Mouse (Mus musculus) hindbrain, embryonic 15.5 days (tissue): Measurements from ENCODE around the gene Rnf216. TPM values are rescaled to one million over a fixed set of nuclear protein-coding genes. Genes with fewer than 3 reads are reported as not detected.

Experiments used
- ATAC-seq: fragments of 200-750 bp; cut with Nextera tagmentation; 2 replicates; pipeline ENCODE4 v1.8.0; 2017; ENCODE audit warnings: low read depth, moderate number of reproducible peaks, moderate TSS enrichment; ENCODE audit not compliant: low FRiP score
- H3K27ac ChIP-seq: fragments of 300-500 bp; sonication (generic); replicated peaks from 2 replicates; pipeline ENCODE4 v1.5.1; 2015; ENCODE audit warnings: mild to moderate bottlenecking, inconsistent platforms
- H3K27me3 ChIP-seq: fragments of 300-500 bp; sonication (generic); 2 replicates; pipeline ENCODE4 v1.6.1; 2015; ENCODE audit warnings: control low read depth, inconsistent platforms
- H3K36me3 ChIP-seq: fragments of 300-500 bp; sonication (generic); 2 replicates; pipeline ENCODE4 v1.6.1; 2015; ENCODE audit warnings: control low read depth, inconsistent platforms
- H3K4me1 ChIP-seq: fragments of 300-500 bp; sonication (generic); replicated peaks from 2 replicates; pipeline ENCODE4 v1.6.1; 2015; ENCODE audit warnings: control low read depth, inconsistent platforms
- H3K4me2 ChIP-seq: fragments of 300-500 bp; sonication (generic); 2 replicates; pipeline ENCODE4 v1.6.1; 2015; ENCODE audit warnings: moderate library complexity, mild to moderate bottlenecking, inconsistent platforms
- H3K4me3 ChIP-seq: fragments of 300-500 bp; sonication (generic); 2 replicates; pipeline ENCODE4 v1.5.1; 2015; ENCODE audit warnings: mild to moderate bottlenecking, inconsistent platforms
- H3K9ac ChIP-seq: fragments of 300-500 bp; sonication (generic); 2 replicates; pipeline ENCODE4 v1.6.1; 2015; ENCODE audit warnings: inconsistent platforms
- H3K9me3 ChIP-seq: fragments of 300-500 bp; sonication (generic); 2 replicates; pipeline ENCODE4 v1.6.1; 2016; ENCODE audit warnings: control low read depth, inconsistent platforms
- WGBS: fragments of 180-500 bp; shearing (Covaris S2); methylation state at CpG from one replicate; pipeline ENCODE4 v1.1.7; 2015; 5-methylcytosine and 5-hydroxymethylcytosine counted together
- microRNA-seq: library from miRNA; unstranded; fragments of <30 nt; microRNA quantifications from one replicate; pipeline ENCODE4, GENCODE M21; 2016
- polyA plus RNA-seq: library from polyadenylated mRNA; unstranded; fragments of >200 nt; fragmentation: Nextera tagmentation; extraction: Ambion mirVana; gene quantifications from 2 replicates; pipeline ENCODE4 v1.2.1, GENCODE M21; 2015

The Rnf216 gene
- polyA plus RNA-seq, 1 experiment from 2014 or later = 30.4 TPM

DNA sequence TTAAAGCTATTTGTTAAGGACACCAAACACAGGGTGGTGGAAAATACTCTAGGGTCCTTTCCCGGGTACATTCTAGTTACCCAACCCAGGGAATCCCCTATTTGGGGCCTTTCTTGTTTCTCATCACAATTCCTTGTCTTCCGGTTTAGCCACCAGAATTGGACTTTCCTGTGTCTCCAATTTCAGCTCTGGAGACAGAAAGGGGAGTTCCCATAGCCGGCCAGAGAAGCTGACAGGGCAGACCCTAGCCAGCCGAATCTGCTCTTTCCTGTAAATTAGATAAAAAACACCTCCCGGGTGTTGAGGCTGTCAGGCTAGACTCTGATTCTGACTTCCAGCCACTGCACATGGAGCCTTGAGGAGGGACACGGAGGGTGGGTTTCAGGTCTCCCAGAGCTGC lies 163.2 kb downstream of the Rnf216 start:
- Histone ChIP-seq H3K4me2 (no peak overlapping the region), H3K36me3 (no peaks in the 10 kb centered on the region), H3K4me1 (0 out of 2 replicates have a peak, but pooled peaks cover 5% of the 10 kb centered on the region), H3K27me3 (no peaks in the 10 kb centered on the region), H3K27ac (no peak overlapping the region), H3K4me3 (no peak overlapping the region), H3K9me3 (no peaks in the 10 kb centered on the region), H3K9ac (no peak overlapping the region)
- 74% methylated on average over 6 of the region's 6 CpGs for WGBS
- ATAC-seq = no peak

DNA sequence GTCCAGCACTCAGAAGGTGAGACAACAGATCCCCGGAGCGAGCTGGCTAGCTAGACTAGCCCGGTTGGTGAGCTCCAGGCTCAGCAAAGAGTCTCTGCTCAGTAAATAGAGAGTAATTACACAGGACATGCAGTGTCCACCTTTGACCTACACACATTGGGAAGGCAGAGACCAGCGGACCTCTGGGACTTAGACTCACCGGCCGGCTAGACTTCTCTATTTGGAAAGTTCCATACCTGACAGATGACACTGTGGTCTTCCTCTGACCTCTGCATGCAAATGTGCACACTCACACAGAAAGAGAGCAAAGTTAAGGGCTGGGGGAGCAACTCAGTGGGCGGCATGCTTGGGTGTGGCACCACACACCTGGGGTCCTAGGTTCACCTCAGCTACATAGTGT lies 165.3 kb downstream of the Rnf216 start:
- Histone ChIP-seq H3K4me3 (no peak overlapping the region), H3K27ac (no peak overlapping the region), H3K27me3 (no peaks in the 10 kb centered on the region), H3K4me1 (0 out of 2 replicates have a peak, but pooled peaks cover 5% of the 10 kb centered on the region), H3K9ac (no peak overlapping the region), H3K4me2 (no peak overlapping the region), H3K36me3 (no peaks in the 10 kb centered on the region), H3K9me3 (no peaks in the 10 kb centered on the region)
- no peak for ATAC-seq
- WGBS = 77% methylated on average over 7 of the region's 7 CpGs

- no peak overlapping the region for H3K4me3 ChIP-seq
- H3K9me3 ChIP-seq = no peaks in the 10 kb centered on the region
- H3K4me2 ChIP-seq = no peak overlapping the region
- no peak for ATAC-seq
- 0 out of 2 replicates have a peak, but pooled peaks cover 1% of the 10 kb centered on the region for H3K4me1 ChIP-seq
- no peaks in the 10 kb centered on the region for H3K27me3 ChIP-seq
- 64% methylated on average over 8 of the region's 8 CpGs for WGBS
- H3K9ac ChIP-seq = no peak overlapping the region
- no peak overlapping the region for H3K27ac ChIP-seq
- no peaks in the 10 kb centered on the region for H3K36me3 ChIP-seq
Measured at GRCm38 (mm10) chr5:142944979-142945682, 167.7 kb downstream of the Rnf216 start.

Small RNA genes within 50 kb of the gene (microRNA-seq; reads per million reads assigned to microRNA genes)
- gene Gm44405 = not detected

Other genes starting within 250 kb of the Rnf216 start
- 30.3 and 33.3 TPM in 2 replicates for gene Fbxl18, start 217.6 kb downstream of the Rnf216 start, polyA plus RNA-seq
- gene Actb, start 206.2 kb downstream of the Rnf216 start, polyA plus RNA-seq = 13,458 and 13,965 TPM in 2 replicates
- 488 and 506 TPM in 2 replicates for gene Fscn1, start 152.7 kb downstream of the Rnf216 start, polyA plus RNA-seq
- 0.04 and 0.07 TPM in 2 replicates for gene Olfr718-ps1, start 34.6 kb upstream of the Rnf216 start, polyA plus RNA-seq
- gene Rbak, start 67.8 kb upstream of the Rnf216 start, polyA plus RNA-seq = 13.8 TPM in 2 replicates
- not detected in 2 replicates for gene Spdye4b, start 68.0 kb upstream of the Rnf216 start, polyA plus RNA-seq
- gene Spdye4a, start 113.9 kb upstream of the Rnf216 start, polyA plus RNA-seq = not detected in 2 replicates
- 19.1 and 19.2 TPM in 2 replicates for gene Zfp12, start 122.2 kb upstream of the Rnf216 start, polyA plus RNA-seq
- gene Zfp316, start 157.0 kb upstream of the Rnf216 start, polyA plus RNA-seq = 11.1 and 13.1 TPM in 2 replicates
- gene Zfp853, start 180.6 kb upstream of the Rnf216 start, polyA plus RNA-seq = 0.27 and 0.31 TPM in 2 replicates
- gene E130309D02Rik, start 202.4 kb upstream of the Rnf216 start, polyA plus RNA-seq = 31.7 and 32.7 TPM in 2 replicates
- 66.1 and 69.8 TPM in 2 replicates for gene Zdhhc4, start 216.3 kb upstream of the Rnf216 start, polyA plus RNA-seq
- 0.47 and 0.48 TPM in 2 replicates for gene Grid2ip, start 244.3 kb upstream of the Rnf216 start, polyA plus RNA-seq